Mouse (Mus musculus) hindbrain, embryonic 15.5 days (tissue): ENCODE results near the gene Parp8. TPM values are rescaled to one million over a fixed set of nuclear protein-coding genes. Genes with fewer than 3 reads are reported as not detected.
A peak's percentile ranks its signal among the peaks of the same experiment; 100 is the strongest.

Experiments
- ATAC-seq: fragments of 200-750 bp; cut with Nextera tagmentation; 2 replicates; pipeline ENCODE4 v1.8.0; 2017; ENCODE audit warnings: low read depth, moderate number of reproducible peaks, moderate TSS enrichment; ENCODE audit not compliant: low FRiP score
- H3K27ac ChIP-seq: fragments of 300-500 bp; sonication (generic); replicated peaks from 2 replicates; pipeline ENCODE4 v1.5.1; 2015; ENCODE audit warnings: mild to moderate bottlenecking, inconsistent platforms
- H3K27me3 ChIP-seq: fragments of 300-500 bp; sonication (generic); 2 replicates; pipeline ENCODE4 v1.6.1; 2015; ENCODE audit warnings: control low read depth, inconsistent platforms
- H3K36me3 ChIP-seq: fragments of 300-500 bp; sonication (generic); 2 replicates; pipeline ENCODE4 v1.6.1; 2015; ENCODE audit warnings: control low read depth, inconsistent platforms
- H3K4me1 ChIP-seq: fragments of 300-500 bp; sonication (generic); replicated peaks from 2 replicates; pipeline ENCODE4 v1.6.1; 2015; ENCODE audit warnings: control low read depth, inconsistent platforms
- H3K4me2 ChIP-seq: fragments of 300-500 bp; sonication (generic); 2 replicates; pipeline ENCODE4 v1.6.1; 2015; ENCODE audit warnings: moderate library complexity, mild to moderate bottlenecking, inconsistent platforms
- H3K4me3 ChIP-seq: fragments of 300-500 bp; sonication (generic); 2 replicates; pipeline ENCODE4 v1.5.1; 2015; ENCODE audit warnings: mild to moderate bottlenecking, inconsistent platforms
- H3K9ac ChIP-seq: fragments of 300-500 bp; sonication (generic); 2 replicates; pipeline ENCODE4 v1.6.1; 2015; ENCODE audit warnings: inconsistent platforms
- H3K9me3 ChIP-seq: fragments of 300-500 bp; sonication (generic); 2 replicates; pipeline ENCODE4 v1.6.1; 2016; ENCODE audit warnings: control low read depth, inconsistent platforms
- WGBS: fragments of 180-500 bp; shearing (Covaris S2); methylation state at CpG from one replicate; pipeline ENCODE4 v1.1.7; 2015; 5-methylcytosine and 5-hydroxymethylcytosine counted together
- polyA plus RNA-seq: library from polyadenylated mRNA; unstranded; fragments of >200 nt; fragmentation: Nextera tagmentation; extraction: Ambion mirVana; gene quantifications from 2 replicates; pipeline ENCODE4 v1.2.1, GENCODE M21; 2015

Gene Parp8
- polyA plus RNA-seq, 1 experiment from 2014 or later = 32.5 TPM

DNA sequence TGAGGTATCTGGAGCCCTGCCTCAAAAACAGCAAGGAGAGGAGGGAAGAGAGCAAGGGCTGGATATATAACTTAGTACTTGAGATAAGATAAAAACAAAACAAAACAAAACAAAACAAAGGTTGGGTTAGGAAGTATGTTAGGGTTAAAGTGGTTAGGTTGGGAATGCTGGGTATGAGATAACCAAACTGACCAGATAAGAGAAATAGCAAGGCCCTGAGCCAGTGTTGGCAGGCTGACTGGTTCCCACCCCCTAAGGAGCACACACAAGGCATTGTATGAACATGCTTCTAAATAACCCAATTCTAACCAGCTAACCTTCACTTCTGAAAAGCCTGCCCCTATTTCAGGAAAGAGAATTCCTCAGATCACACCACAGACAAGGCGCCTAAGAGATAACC is 7.1 kb upstream of the Parp8 start:
- H3K4me2 ChIP-seq = no peak overlapping the region
- no peak overlapping the region for H3K9ac ChIP-seq
- ATAC-seq = no peak
- no peak overlapping the region for H3K4me3 ChIP-seq
- no peak overlapping the region for H3K27ac ChIP-seq
- 92% methylated on average over 1 of the region's 1 CpGs for WGBS
- H3K36me3 ChIP-seq = no peaks in the 10 kb centered on the region
- H3K4me1 ChIP-seq = no peaks in the 10 kb centered on the region
- 0 out of 2 replicates have a peak, but pooled peaks cover 2% of the 10 kb centered on the region for H3K27me3 ChIP-seq
- no peaks in the 10 kb centered on the region for H3K9me3 ChIP-seq

DNA sequence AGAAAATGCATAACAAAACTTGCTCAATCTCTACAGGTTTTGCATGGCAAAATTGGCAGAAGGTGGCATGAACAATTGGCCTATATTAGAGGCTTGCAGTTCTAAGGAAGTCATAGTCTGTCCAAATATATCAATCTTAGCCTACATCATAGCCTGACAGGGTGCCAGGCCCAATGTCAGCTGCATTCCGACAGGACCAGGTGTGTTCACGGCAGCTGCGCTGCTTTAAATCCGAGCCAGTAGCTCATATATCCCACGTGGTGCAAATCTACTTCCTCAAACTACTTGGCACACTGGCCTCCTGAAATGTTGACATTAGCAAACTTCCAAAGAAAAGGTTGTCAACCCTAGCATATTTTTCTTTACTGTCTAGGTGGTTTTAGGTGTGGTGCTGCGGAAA is 6.2 kb upstream of the Parp8 start:
- no peak overlapping the region for H3K4me2 ChIP-seq
- 87% methylated on average over 6 of the region's 6 CpGs for WGBS
- peaks cover 5% of the 10 kb centered on the region; the same call in 1 of the 2 replicates for H3K4me1 ChIP-seq
- ATAC-seq = no peak
- no peak overlapping the region for H3K9ac ChIP-seq
- no peak overlapping the region for H3K4me3 ChIP-seq
- no peak overlapping the region for H3K27ac ChIP-seq
- 0 out of 2 replicates have a peak, but pooled peaks cover 2% of the 10 kb centered on the region for H3K27me3 ChIP-seq
- no peaks in the 10 kb centered on the region for H3K9me3 ChIP-seq
- no peaks in the 10 kb centered on the region for H3K36me3 ChIP-seq

- Histone ChIP-seq H3K4me1 (peaks cover 13% of the 10 kb centered on the region), H3K9ac (no peak overlapping the region), H3K27me3 (0 out of 2 replicates have a peak, but pooled peaks cover 2% of the 10 kb centered on the region), H3K4me2 (no peak overlapping the region), H3K4me3 (no peak overlapping the region), H3K9me3 (no peaks in the 10 kb centered on the region), H3K36me3 (no peaks in the 10 kb centered on the region), H3K27ac (no peak overlapping the region)
- WGBS = 73% methylated on average over 5 of the region's 5 CpGs
- ATAC-seq = no peak
Observed at GRCm38 (mm10) chr13:117028221-117028620, 2.9 kb upstream of the Parp8 start.

DNA sequence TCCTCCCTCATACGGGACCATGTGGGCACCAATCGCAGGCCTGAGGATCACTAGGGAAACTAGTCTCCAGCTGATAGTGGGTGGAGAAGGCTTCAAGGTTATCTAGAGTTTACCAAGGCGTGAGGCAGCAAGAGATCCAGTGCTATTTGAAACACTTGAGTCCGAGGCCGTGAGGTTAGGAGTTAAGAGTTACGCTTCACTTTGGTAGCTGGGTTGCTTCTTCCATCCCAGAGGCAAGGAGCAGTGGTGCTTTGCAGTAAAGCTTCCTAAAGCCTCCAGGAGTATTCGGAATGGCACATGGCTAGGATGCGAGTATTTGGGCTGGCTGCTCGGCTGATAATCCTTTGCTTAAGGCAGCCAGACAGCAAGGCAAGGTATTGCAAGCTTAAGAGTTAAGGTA is 2.0 kb upstream of the Parp8 start:
- Histone ChIP-seq H3K36me3 (no peaks in the 10 kb centered on the region), H3K27ac (no peak overlapping the region), H3K27me3 (0 out of 2 replicates have a peak, but pooled peaks cover 2% of the 10 kb centered on the region), H3K4me3 (no peak overlapping the region), H3K4me1 (peaks cover 21% of the 10 kb centered on the region), H3K9ac (no peak overlapping the region), H3K9me3 (no peaks in the 10 kb centered on the region), H3K4me2 (no peak overlapping the region)
- ATAC-seq = no peak
- 82% methylated on average over 9 of the region's 9 CpGs for WGBS

DNA sequence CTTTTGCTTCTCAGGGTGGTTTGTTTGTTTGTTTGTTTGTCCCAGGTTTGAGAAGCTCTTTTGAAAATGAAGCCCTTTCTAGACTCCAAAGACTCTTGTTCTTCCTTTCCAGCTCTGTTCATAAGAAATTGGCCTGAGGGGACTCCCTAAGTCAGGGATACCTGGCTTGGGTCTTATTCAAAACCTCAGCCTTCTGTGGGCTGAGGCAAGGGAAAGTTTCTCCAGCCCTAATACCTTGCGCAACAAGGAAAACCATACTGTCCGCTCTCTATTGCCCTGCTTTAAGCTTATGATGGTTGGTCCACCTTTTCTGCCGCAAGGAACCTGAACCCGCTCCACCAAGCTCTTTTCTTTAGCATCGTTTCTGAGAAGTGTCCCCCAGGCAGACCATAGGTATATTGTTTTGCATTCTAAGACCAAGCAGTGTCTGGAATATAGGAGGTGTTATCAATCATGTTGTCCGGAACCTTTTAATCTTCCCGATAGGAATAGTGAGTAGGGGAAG is 991 bp upstream of the Parp8 start:
- Histone ChIP-seq H3K4me2 (peak overlapping the region; percentile 65), H3K27me3 (0 out of 2 replicates have a peak, but pooled peaks cover 2% of the 10 kb centered on the region), H3K4me1 (peaks cover 29% of the 10 kb centered on the region), H3K27ac (peak overlapping the region; percentile 97), H3K9me3 (no peaks in the 10 kb centered on the region), H3K9ac (peak overlapping the region; percentile 99; the same call in 1 of the 2 replicates), H3K36me3 (no peaks in the 10 kb centered on the region), H3K4me3 (peak overlapping the region; percentile 99)
- 60% methylated on average over 7 of the region's 7 CpGs for WGBS
- ATAC-seq = no peak

DNA sequence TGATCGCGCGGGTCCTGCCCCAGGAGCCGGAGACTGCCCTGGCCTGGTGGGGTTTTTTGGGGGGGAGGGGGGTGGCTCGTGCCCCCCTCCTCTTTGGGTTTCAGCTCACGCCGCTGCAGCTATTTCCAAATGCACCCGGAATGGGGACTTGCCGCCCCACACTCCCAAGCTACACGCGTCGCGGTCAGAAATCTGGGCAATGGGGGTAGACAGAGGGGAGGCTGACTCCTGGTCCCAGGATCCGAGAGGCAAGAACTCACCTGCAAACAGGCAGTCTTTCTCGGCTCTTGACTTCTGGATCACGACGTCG is 466 bp downstream of the Parp8 start:
- ATAC-seq = peak; percentile 55
- H3K27ac ChIP-seq = peak overlapping the region; percentile 97
- peak overlapping the region; percentile 99 for H3K4me3 ChIP-seq
- under 1% methylated on average over 18 of the region's 18 CpGs for WGBS
- H3K36me3 ChIP-seq = no peaks in the 10 kb centered on the region
- H3K4me1 ChIP-seq = peaks cover 37% of the 10 kb centered on the region
- peak overlapping the region; percentile 99 for H3K9ac ChIP-seq
- H3K9me3 ChIP-seq = no peaks in the 10 kb centered on the region
- H3K4me2 ChIP-seq = peak overlapping the region; percentile 65
- 0 out of 2 replicates have a peak, but pooled peaks cover 2% of the 10 kb centered on the region for H3K27me3 ChIP-seq

DNA sequence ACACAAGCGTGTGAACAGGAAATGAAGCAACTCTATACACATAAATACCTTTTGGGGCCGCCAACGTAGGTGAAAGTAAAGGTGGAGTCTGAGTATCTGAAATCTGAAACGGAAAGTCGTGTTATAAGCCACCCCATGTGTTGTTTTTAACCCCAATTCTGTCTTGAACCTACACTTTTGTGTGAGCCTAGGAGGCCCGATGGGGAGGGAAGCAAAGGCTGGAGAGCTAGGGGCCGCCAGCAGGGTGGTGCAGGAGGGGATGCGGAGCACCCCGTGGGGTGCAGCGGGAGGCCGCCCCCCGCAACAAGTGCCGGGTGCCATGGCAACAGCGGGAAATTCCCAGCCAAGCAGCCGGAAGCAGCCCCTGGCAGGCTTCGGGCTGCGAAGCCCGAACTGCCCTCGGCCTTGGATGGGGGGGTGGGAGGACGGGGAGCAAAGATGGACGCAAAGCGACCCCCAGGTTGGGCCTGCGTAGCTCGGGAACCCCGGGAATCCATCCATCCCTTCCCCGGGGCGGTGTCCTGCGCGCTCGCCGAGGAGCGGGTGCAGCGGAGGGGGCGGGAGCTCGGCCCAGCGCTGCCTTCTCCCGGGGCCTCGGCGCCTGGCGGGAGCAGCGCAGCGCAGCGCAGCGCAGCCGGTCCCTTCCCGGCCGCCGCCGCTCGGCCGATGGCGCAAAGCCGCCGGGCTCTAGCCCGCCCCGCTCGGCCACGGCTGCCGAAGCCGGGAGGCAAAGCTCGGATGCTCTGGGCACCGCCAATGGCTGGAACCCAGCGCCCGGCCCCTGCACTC is 1.0 kb downstream of the Parp8 start:
- Histone ChIP-seq H3K9ac (peak overlapping the region; percentile 99), H3K27ac (peak overlapping the region; percentile 97), H3K36me3 (no peaks in the 10 kb centered on the region), H3K4me1 (peaks cover 37% of the 10 kb centered on the region), H3K9me3 (no peaks in the 10 kb centered on the region), H3K4me2 (peak overlapping the region; percentile 65), H3K4me3 (peak overlapping the region; percentile 99), H3K27me3 (0 out of 2 replicates have a peak, but pooled peaks cover 2% of the 10 kb centered on the region)
- peak; percentile 72 for ATAC-seq
- under 1% methylated on average over 58 of the region's 64 CpGs for WGBS

DNA sequence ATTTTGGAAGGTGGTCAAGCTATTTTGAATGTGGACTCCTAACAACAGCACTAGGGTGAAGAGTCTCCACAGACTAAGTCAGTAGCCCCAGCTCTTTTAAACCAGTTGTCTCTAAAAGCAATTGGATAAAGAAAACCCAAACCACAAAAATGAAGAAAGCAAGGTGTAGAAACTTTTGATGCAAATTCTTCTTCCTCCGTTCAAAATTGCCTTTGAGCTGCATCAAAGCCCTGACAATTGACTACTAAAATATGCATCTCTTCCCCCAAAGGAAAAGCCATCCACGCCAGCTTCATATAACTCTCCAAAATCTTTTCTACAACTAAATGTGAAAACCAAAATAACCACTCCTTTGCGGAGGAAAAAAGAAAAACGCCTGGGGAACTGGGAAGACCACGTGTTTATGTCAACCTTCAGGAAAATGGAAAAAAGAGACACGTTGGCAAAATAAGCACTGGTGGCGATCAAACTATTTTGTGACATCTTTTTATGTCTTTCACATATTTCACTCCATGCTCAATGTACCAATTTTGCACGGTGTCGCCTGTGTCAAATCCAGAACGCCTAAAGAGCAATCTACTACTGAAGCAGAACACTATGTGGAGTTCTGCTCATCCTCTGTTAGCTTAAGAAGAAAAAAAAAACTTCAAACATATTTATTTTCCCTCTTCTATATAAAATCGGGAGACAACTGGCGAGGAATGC is 1.8 kb downstream of the Parp8 start:
- ATAC-seq = no peak
- Histone ChIP-seq H3K4me1 (peaks cover 37% of the 10 kb centered on the region), H3K27me3 (0 out of 2 replicates have a peak, but pooled peaks cover 2% of the 10 kb centered on the region), H3K4me2 (peak overlapping the region; percentile 65), H3K9me3 (no peaks in the 10 kb centered on the region), H3K27ac (peak overlapping the region; percentile 97), H3K36me3 (no peaks in the 10 kb centered on the region), H3K4me3 (peak overlapping the region; percentile 99), H3K9ac (peak overlapping the region; percentile 99)
- WGBS = 2% methylated on average over 12 of the region's 12 CpGs

DNA sequence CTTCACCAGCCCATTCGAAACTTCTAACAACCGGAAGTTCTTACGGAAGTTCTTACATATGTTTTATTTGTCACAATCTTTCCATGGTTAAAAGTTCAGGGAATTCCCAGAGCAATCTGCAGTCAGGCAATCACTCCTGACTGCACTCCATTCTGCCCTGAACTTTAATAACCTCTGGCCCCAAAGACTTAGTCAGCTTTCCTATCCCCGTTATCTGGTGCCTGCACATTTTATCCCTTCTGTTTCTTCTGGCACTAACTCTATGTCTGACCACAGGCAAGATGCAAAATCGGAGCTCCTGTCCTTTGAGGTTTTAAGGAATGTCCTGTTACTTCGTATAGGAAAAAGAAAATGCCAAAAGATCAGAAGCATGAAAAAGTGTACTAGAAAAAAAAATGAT is 4.7 kb downstream of the Parp8 start:
- Histone ChIP-seq H3K27ac (no peak overlapping the region), H3K36me3 (no peaks in the 10 kb centered on the region), H3K4me2 (no peak overlapping the region), H3K27me3 (no peaks in the 10 kb centered on the region), H3K4me3 (no peak overlapping the region), H3K9me3 (no peaks in the 10 kb centered on the region), H3K4me1 (peaks cover 25% of the 10 kb centered on the region), H3K9ac (no peak overlapping the region)
- no peak for ATAC-seq
- 79% methylated on average over 6 of the region's 6 CpGs for WGBS

- H3K4me2 ChIP-seq = no peak overlapping the region
- no peaks in the 10 kb centered on the region for H3K27me3 ChIP-seq
- no peak for ATAC-seq
- no peak overlapping the region for H3K4me3 ChIP-seq
- WGBS = 97% methylated on average over 6 of the region's 6 CpGs
- no peak overlapping the region for H3K27ac ChIP-seq
- peaks cover 25% of the 10 kb centered on the region for H3K4me1 ChIP-seq
- H3K9me3 ChIP-seq = no peaks in the 10 kb centered on the region
- no peak overlapping the region for H3K9ac ChIP-seq
- H3K36me3 ChIP-seq = no peaks in the 10 kb centered on the region
Observed at GRCm38 (mm10) chr13:117018676-117019075, 6.7 kb downstream of the Parp8 start.

GRCm38 (mm10) chr13:117013516-117013915 is 11.8 kb downstream of the Parp8 start:
- Histone ChIP-seq H3K9ac (no peak overlapping the region), H3K27ac (no peak overlapping the region), H3K4me2 (no peak overlapping the region), H3K4me3 (no peak overlapping the region), H3K27me3 (no peaks in the 10 kb centered on the region), H3K4me1 (peaks cover 8% of the 10 kb centered on the region; the same call in 1 of the 2 replicates), H3K36me3 (no peaks in the 10 kb centered on the region), H3K9me3 (no peaks in the 10 kb centered on the region)
- 90% methylated on average over 2 of the region's 2 CpGs for WGBS
- ATAC-seq = no peak

- H3K4me1 ChIP-seq = peaks cover 8% of the 10 kb centered on the region; the same call in 1 of the 2 replicates
- no peaks in the 10 kb centered on the region for H3K27me3 ChIP-seq
- 92% methylated on average over 9 of the region's 9 CpGs for WGBS
- no peak overlapping the region for H3K9ac ChIP-seq
- H3K4me3 ChIP-seq = no peak overlapping the region
- H3K36me3 ChIP-seq = no peaks in the 10 kb centered on the region
- H3K27ac ChIP-seq = no peak overlapping the region
- H3K9me3 ChIP-seq = no peaks in the 10 kb centered on the region
- ATAC-seq = no peak
- H3K4me2 ChIP-seq = no peak overlapping the region
Observed at GRCm38 (mm10) chr13:117012031-117012430, 13.3 kb downstream of the Parp8 start.
